Mouse (Mus musculus) cortical plate, adult 2 months (tissue): ENCODE results near the gene Ppy.

ENCODE experiments used
- CTCF ChIP-seq: fragments of 200-500 bp; IDR thresholded peaks from 2 replicates; pipeline ENCODE4 v1.5.1; 2011; ENCODE audit warnings: mild to moderate bottlenecking, control low read depth, low read length; ENCODE audit not compliant: insufficient read depth; ENCODE audit errors: extremely low read depth
- POLR2A ChIP-seq: fragments of 200-500 bp; IDR thresholded peaks from 2 replicates; pipeline ENCODE4 v1.6.1; 2011; ENCODE audit warnings: mild to moderate bottlenecking, low read length, control low read depth; ENCODE audit not compliant: insufficient read depth; ENCODE audit errors: extremely low read depth

DNA sequence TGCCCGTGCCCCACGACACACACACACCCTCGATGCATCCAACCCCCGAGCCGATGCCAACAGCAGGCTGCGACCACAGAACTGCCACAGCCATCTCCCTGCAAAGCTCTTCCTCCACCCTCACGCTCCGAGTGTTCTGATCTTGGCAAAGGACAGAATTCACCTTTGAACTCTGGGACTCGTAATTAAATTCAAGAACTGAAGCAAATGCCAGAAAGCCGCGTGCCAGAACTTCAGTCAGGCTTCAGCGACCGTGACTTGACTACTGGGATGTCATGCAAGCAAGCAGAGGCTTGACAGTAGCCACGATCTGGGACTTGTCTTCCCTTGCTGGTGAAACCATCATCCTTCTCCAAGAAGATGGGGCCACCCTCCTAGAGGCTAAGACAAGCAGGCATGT, 27.4 kb downstream of the Ppy start:
- no peak for TF ChIP-seq CTCF
- no peak for TF ChIP-seq POLR2A
